Mouse (Mus musculus): ENCODE data around the gene Mob3a. TPM values are rescaled to one million over a fixed set of nuclear protein-coding genes. Genes with fewer than 3 reads are reported as not detected.

The Mob3a gene
- polyA plus RNA-seq, 1 experiment: 25.1 TPM

DNA sequence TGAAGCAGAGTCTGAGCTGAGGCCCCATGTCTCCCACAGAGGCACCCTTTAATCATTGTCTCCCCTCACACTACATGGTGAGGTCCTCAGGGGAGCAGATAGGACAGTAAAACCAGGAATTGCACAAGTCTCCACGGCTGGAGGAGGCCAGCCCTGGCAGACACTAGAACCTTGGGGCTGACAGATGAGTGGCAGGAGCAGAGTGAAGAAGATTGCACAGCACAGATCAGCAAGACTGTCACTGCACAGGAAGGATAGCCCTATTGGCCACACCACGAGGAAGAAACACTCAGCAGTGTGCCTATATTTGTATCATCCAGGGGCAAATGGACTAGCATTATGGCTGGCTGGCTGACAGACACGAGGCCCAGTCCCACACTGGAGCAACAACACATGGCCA, 9.1 kb upstream of the Mob3a start:
- no peak overlapping the region for H3K4me3 ChIP-seq
- TF ChIP-seq TCF3 (IDR thresholded peaks at IDR 0.05; ENCODE audit: insufficient read length, low read depth) (no peak), POLR2A (IDR thresholded peaks at IDR 0.05; ENCODE audit: insufficient read length, low read depth) (no peak), MAX (IDR thresholded peaks at IDR 0.05; ENCODE audit: low read depth) (no peak)
- no peak overlapping the region for H3K4me2 ChIP-seq (ENCODE audit: low read depth)
- peaks cover 49% of the 10 kb centered on the region for H3K36me3 ChIP-seq (ENCODE audit: control insufficient read depth, insufficient read depth)
- H3K27me3 ChIP-seq (ENCODE audit: control insufficient read depth, insufficient read depth, insufficient read length): no peaks in the 10 kb centered on the region
- no peak overlapping the region for H3ac ChIP-seq (ENCODE audit: control insufficient read depth, insufficient read length)
- no peaks in the 10 kb centered on the region for H3K79me2 ChIP-seq (ENCODE audit: control insufficient read depth, insufficient read depth)

DNA sequence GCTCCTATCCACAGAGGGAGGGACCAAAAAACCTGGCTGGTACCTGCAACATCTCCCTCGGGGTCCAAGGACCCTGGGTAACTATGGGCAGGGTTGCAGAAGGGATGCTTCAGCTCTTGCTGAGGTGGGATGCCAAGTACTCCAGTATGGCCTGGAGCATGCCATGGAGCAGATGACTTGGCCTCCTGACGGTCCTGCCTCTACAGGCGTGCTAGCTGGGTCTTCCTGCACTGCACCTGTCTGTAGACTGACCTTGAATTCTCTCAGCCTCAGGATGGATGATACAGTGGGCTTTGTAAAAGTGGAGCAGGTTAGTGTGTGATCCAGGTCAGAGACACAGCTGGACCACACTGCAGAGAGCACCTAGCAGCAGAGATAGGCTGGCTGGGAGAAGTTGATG, 3.7 kb upstream of the Mob3a start:
- Histone ChIP-seq H3K4me2 (ENCODE audit: low read depth) (no peak overlapping the region), H3K79me2 (ENCODE audit: control insufficient read depth, insufficient read depth) (peaks cover 8% of the 10 kb centered on the region), H3ac (ENCODE audit: control insufficient read depth, insufficient read length) (no peak overlapping the region), H3K4me3 (no peak overlapping the region), H3K36me3 (ENCODE audit: control insufficient read depth, insufficient read depth) (peaks cover 13% of the 10 kb centered on the region), H3K27me3 (ENCODE audit: control insufficient read depth, insufficient read depth, insufficient read length) (no peaks in the 10 kb centered on the region)
- TF ChIP-seq POLR2AphosphoS2 (IDR thresholded peaks at IDR 0.05; ENCODE audit: insufficient read length, low read depth): peak; percentile 95
- peak; percentile 28 for TF ChIP-seq POLR2A (IDR thresholded peaks at IDR 0.05; ENCODE audit: insufficient read length, low read depth)
- TF ChIP-seq MAX (IDR thresholded peaks at IDR 0.05; ENCODE audit: low read depth): no peak

DNA sequence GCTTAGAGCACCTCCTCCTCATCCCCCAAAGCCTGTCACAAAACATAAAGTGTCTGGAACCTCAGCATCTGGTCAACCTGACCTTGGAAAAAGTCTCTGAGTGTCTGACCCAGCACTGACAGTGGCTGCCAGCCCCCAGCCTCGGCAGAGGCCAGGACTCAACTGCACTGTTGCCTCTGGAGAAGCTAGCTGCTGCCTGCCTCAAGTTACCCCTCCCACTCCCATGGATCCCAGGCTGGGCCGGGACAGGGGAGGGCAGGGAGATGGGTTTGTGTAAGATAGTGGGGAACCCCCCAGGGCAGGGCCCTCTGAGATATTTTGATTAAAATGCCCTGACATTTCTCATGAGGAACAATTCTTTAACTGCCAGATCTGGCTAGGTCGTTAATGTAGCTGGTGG, 3.3 kb upstream of the Mob3a start:
- H3K36me3 ChIP-seq (ENCODE audit: control insufficient read depth, insufficient read depth): peaks cover 11% of the 10 kb centered on the region
- H3K27me3 ChIP-seq (ENCODE audit: control insufficient read depth, insufficient read depth, insufficient read length): no peaks in the 10 kb centered on the region
- H3ac ChIP-seq (ENCODE audit: control insufficient read depth, insufficient read length): no peak overlapping the region
- no peak overlapping the region for H3K4me3 ChIP-seq
- H3K79me2 ChIP-seq (ENCODE audit: control insufficient read depth, insufficient read depth): peaks cover 13% of the 10 kb centered on the region
- no peak overlapping the region for H3K4me2 ChIP-seq (ENCODE audit: low read depth)
- TF ChIP-seq E2F4 (IDR thresholded peaks at IDR 0.05; ENCODE audit: insufficient read depth) (no peak), MAX (IDR thresholded peaks at IDR 0.05; ENCODE audit: low read depth) (no peak), CEBPB (IDR thresholded peaks at IDR 0.05; ENCODE audit: insufficient read depth, poor library complexity, severe bottlenecking) (no peak), MYOD1 (IDR thresholded peaks at IDR 0.05; ENCODE audit: control insufficient read depth in 1 of 3, insufficient read length in 2 of 3, low read depth in 2 of 3) (no peak), REST (IDR thresholded peaks at IDR 0.05; ENCODE audit: insufficient read depth, insufficient read length) (no peak), POLR2A (IDR thresholded peaks at IDR 0.05; ENCODE audit: insufficient read length, low read depth) (no peak), TCF12 (IDR thresholded peaks at IDR 0.05; ENCODE audit: insufficient read depth, poor library complexity, severe bottlenecking) (no peak), SRF (IDR thresholded peaks at IDR 0.05; ENCODE audit: control insufficient read depth, insufficient read length, low read depth) (no peak), MYOG (IDR thresholded peaks at IDR 0.05; ENCODE audit: control insufficient read depth in 1 of 3, insufficient read depth in 1 of 3, insufficient read length in 2 of 3, low read depth in 2 of 3) (no peak), POLR2AphosphoS2 (IDR thresholded peaks at IDR 0.05; ENCODE audit: insufficient read length, low read depth) (no peak), TCF3 (IDR thresholded peaks at IDR 0.05; ENCODE audit: insufficient read length, low read depth) (no peak), USF1 (IDR thresholded peaks at IDR 0.05; ENCODE audit: low read depth) (no peak)

DNA sequence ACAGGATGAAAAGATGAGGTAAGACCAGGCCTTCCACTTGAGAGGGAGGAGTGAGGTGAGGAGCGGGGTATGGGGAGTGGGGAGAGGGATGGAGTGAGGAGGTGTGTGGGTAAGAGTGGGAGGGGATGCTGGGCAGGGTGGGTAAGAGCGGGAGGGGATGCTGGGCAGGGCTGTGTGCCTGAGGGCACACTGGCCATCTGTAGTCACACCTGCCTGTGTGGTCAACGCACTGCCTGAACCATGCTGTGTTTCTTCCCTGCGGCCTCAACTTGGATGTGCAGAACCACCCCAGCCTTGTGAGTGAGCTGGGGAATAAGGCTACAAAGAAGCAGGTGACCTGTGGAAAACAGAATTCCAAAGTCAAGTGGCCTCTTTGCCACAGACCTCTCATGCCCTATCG, 2.6 kb upstream of the Mob3a start:
- no peak for TF ChIP-seq USF1 (IDR thresholded peaks at IDR 0.05; ENCODE audit: low read depth)
- TF ChIP-seq POLR2AphosphoS2 (IDR thresholded peaks at IDR 0.05; ENCODE audit: insufficient read length, low read depth): peak; percentile 89

GRCm38 (mm10) chr10:80703643-80704042, 1.9 kb upstream of the Mob3a start:
- peaks cover 26% of the 10 kb centered on the region for H3K79me2 ChIP-seq (ENCODE audit: control insufficient read depth, insufficient read depth)
- peak overlapping the region; percentile 89 for H3K4me2 ChIP-seq (ENCODE audit: low read depth)
- TF ChIP-seq REST (IDR thresholded peaks at IDR 0.05; ENCODE audit: insufficient read depth, insufficient read length): no peak
- no peaks in the 10 kb centered on the region for H3K27me3 ChIP-seq (ENCODE audit: control insufficient read depth, insufficient read depth, insufficient read length)
- H3K4me3 ChIP-seq: peak overlapping the region; percentile 60
- H3K36me3 ChIP-seq (ENCODE audit: control insufficient read depth, insufficient read depth): peaks cover 8% of the 10 kb centered on the region
- no peak overlapping the region for H3ac ChIP-seq (ENCODE audit: control insufficient read depth, insufficient read length)

More for the DNA sequence above, 2.6 kb upstream of the Mob3a start:
- H3K79me2 ChIP-seq (ENCODE audit: control insufficient read depth, insufficient read depth): peaks cover 19% of the 10 kb centered on the region
- H3K4me2 ChIP-seq (ENCODE audit: low read depth): no peak overlapping the region
- no peaks in the 10 kb centered on the region for H3K27me3 ChIP-seq (ENCODE audit: control insufficient read depth, insufficient read depth, insufficient read length)
- H3K4me3 ChIP-seq: no peak overlapping the region
- H3K36me3 ChIP-seq (ENCODE audit: control insufficient read depth, insufficient read depth): peaks cover 11% of the 10 kb centered on the region
- no peak overlapping the region for H3ac ChIP-seq (ENCODE audit: control insufficient read depth, insufficient read length)

GRCm38 (mm10) chr10:80702536-80703390, 986 bp upstream of the Mob3a start:
- Histone ChIP-seq H3K36me3 (ENCODE audit: control insufficient read depth, insufficient read depth) (peaks cover 4% of the 10 kb centered on the region), H3K4me3 (peak overlapping the region; percentile 60), H3K4me2 (ENCODE audit: low read depth) (peak overlapping the region; percentile 89), H3K27me3 (ENCODE audit: control insufficient read depth, insufficient read depth, insufficient read length) (no peaks in the 10 kb centered on the region), H3ac (ENCODE audit: control insufficient read depth, insufficient read length) (peak overlapping the region; percentile 5), H3K79me2 (ENCODE audit: control insufficient read depth, insufficient read depth) (peaks cover 26% of the 10 kb centered on the region)
- TF ChIP-seq POLR2AphosphoS2 (IDR thresholded peaks at IDR 0.05; ENCODE audit: insufficient read length, low read depth): peak; percentile 60
- TF ChIP-seq MYOG (IDR thresholded peaks at IDR 0.05; ENCODE audit: control insufficient read depth in 1 of 3, insufficient read depth in 1 of 3, insufficient read length in 2 of 3, low read depth in 2 of 3): peak in 1 of 3 experiments; percentile 28
- TF ChIP-seq E2F4 (IDR thresholded peaks at IDR 0.05; ENCODE audit: insufficient read depth): peak; percentile 37
- no peak for TF ChIP-seq TCF12 (IDR thresholded peaks at IDR 0.05; ENCODE audit: insufficient read depth, poor library complexity, severe bottlenecking)
- peak in 2 of 3 experiments; percentile 2 to 14 for TF ChIP-seq MYOD1 (IDR thresholded peaks at IDR 0.05; ENCODE audit: control insufficient read depth in 1 of 3, insufficient read length in 2 of 3, low read depth in 2 of 3)
- no peak for TF ChIP-seq REST (IDR thresholded peaks at IDR 0.05; ENCODE audit: insufficient read depth, insufficient read length)
- TF ChIP-seq SRF (IDR thresholded peaks at IDR 0.05; ENCODE audit: control insufficient read depth, insufficient read length, low read depth): peak; percentile 83
- peak; percentile 65 for TF ChIP-seq POLR2A (IDR thresholded peaks at IDR 0.05; ENCODE audit: insufficient read length, low read depth)
- TF ChIP-seq CEBPB (IDR thresholded peaks at IDR 0.05; ENCODE audit: insufficient read depth, poor library complexity, severe bottlenecking): no peak
- TF ChIP-seq TCF3 (IDR thresholded peaks at IDR 0.05; ENCODE audit: insufficient read length, low read depth): no peak
